Mouse (Mus musculus) CH12.LX (cell line): ENCODE measurements around the gene Ezh1. TPM values are rescaled to one million over a fixed set of nuclear protein-coding genes. Genes with fewer than 3 reads are reported as not detected.

Source experiments
- DNase-seq: peaks from one replicate; pipeline ENCODE4 v3.0.0-alpha.2; 2013; ENCODE audit errors: extremely low read depth
- H3K27ac ChIP-seq: 2 replicates; pipeline ENCODE4 v1.5.1; 2012; ENCODE audit warnings: low read depth, mild to moderate bottlenecking, control low read depth, moderate library complexity; ENCODE audit not compliant: insufficient read depth
- H3K27me3 ChIP-seq: replicated peaks from 2 replicates; pipeline ENCODE3; 2012; ENCODE audit warnings: inconsistent platforms
- H3K36me3 ChIP-seq, 2 experiments: replicated peaks in 1 of 2; 2 replicates each; pipeline versions ENCODE3 to v1.6.1; 2012; ENCODE audit warnings: inconsistent platforms in 1 of 2, low read length in 1 of 2, mild to moderate bottlenecking in 1 of 2, mixed read lengths in 1 of 2, moderate library complexity in 1 of 2; ENCODE audit not compliant: control insufficient read depth in 1 of 2, insufficient read depth in 1 of 2
- H3K4me1 ChIP-seq, 2 experiments: 2 replicates each; pipeline ENCODE4 v1.6.1; 2012; ENCODE audit warnings: inconsistent platforms in 1 of 2, moderate library complexity in 1 of 2; ENCODE audit not compliant: insufficient read depth in 2 of 2, control insufficient read depth in 1 of 2
- H3K4me2 ChIP-seq: 2 replicates; pipeline ENCODE4 v1.6.1; 2012; ENCODE audit warnings: low read depth, mild to moderate bottlenecking, control low read depth; ENCODE audit not compliant: poor library complexity, insufficient read depth, severe bottlenecking
- H3K4me3 ChIP-seq, 3 experiments: fragments of 150-350 bp in 1 of 3; sonication (generic) in 1 of 3; replicated peaks in 1 of 3; 2 replicates each; pipeline versions ENCODE3 to v1.5.1; 2011 to 2012; ENCODE audit warnings: low read depth in 2 of 3, low read length in 2 of 3, mild to moderate bottlenecking in 2 of 3, moderate library complexity in 2 of 3, control low read depth in 1 of 3, improper control_type of control experiment in 1 of 3, inconsistent platforms in 1 of 3, mixed read lengths in 1 of 3; ENCODE audit not compliant: poor library complexity in 1 of 3
- H3K79me2 ChIP-seq: replicated peaks from 2 replicates; pipeline ENCODE4 v1.6.1; 2012; ENCODE audit warnings: mild to moderate bottlenecking, moderate library complexity; ENCODE audit not compliant: control insufficient read depth, poor library complexity, insufficient read depth, severe bottlenecking; ENCODE audit errors: extremely low read depth
- H3K9ac ChIP-seq: 2 replicates; pipeline ENCODE4 v1.6.1; 2012; ENCODE audit warnings: low read depth, mild to moderate bottlenecking, control low read depth, moderate library complexity; ENCODE audit not compliant: insufficient read depth
- H3K9me3 ChIP-seq: replicated peaks from 2 replicates; pipeline ENCODE3; 2012; ENCODE audit warnings: low read length, inconsistent platforms, mixed read lengths
- BHLHE40 ChIP-seq: IDR thresholded peaks from 2 replicates; pipeline ENCODE4 v1.6.1; 2011; ENCODE audit warnings: mild to moderate bottlenecking, low read depth, low read length, improper control_type of control experiment
- CHD2 ChIP-seq: IDR thresholded peaks from 2 replicates; pipeline ENCODE4 v1.6.1; 2011; ENCODE audit warnings: low read length, improper control_type of control experiment
- CTCF ChIP-seq, 2 experiments: IDR thresholded peaks in 1 of 2; conservative IDR thresholded peaks in 1 of 2; 2 replicates each; pipeline ENCODE4 v1.5.1; 2011 to 2012; ENCODE audit warnings: low read depth in 2 of 2, low read length in 2 of 2, improper control_type of control experiment in 1 of 2, inconsistent platforms in 1 of 2, mild to moderate bottlenecking in 1 of 2, moderate library complexity in 1 of 2
- E2F4 ChIP-seq: IDR thresholded peaks from 2 replicates; pipeline ENCODE4 v1.6.1; 2011; ENCODE audit warnings: low read depth, low read length, improper control_type of control experiment; ENCODE audit not compliant: insufficient replicate concordance
- EP300 ChIP-seq: IDR thresholded peaks from 2 replicates; pipeline ENCODE4 v1.6.1; 2011; ENCODE audit warnings: low read length, improper control_type of control experiment
- GABPA ChIP-seq: IDR thresholded peaks from 2 replicates; pipeline ENCODE4 v1.6.1; 2012; ENCODE audit warnings: low read depth, low read length, improper control_type of control experiment, inconsistent platforms; ENCODE audit not compliant: insufficient replicate concordance
- KAT2A ChIP-seq: IDR thresholded peaks from 2 replicates; pipeline ENCODE4 v1.6.1; 2012; ENCODE audit warnings: low read length, improper control_type of control experiment, inconsistent platforms; ENCODE audit not compliant: insufficient replicate concordance
- MEF2A ChIP-seq: IDR thresholded peaks from 2 replicates; pipeline ENCODE4 v1.6.1; 2014; ENCODE audit warnings: low read depth, mild to moderate bottlenecking, inconsistent platforms, low read length, improper control_type of control experiment, borderline replicate concordance
- MXI1 ChIP-seq: IDR thresholded peaks from 2 replicates; pipeline ENCODE4 v1.6.1; 2011; ENCODE audit warnings: mild to moderate bottlenecking, low read depth, low read length, improper control_type of control experiment
- POLR2AphosphoS2 ChIP-seq: IDR thresholded peaks from 2 replicates; pipeline ENCODE4 v1.6.1; 2011; ENCODE audit warnings: low read depth, low read length, improper control_type of control experiment
- SMC3 ChIP-seq: IDR thresholded peaks from 2 replicates; pipeline ENCODE4 v1.6.1; 2011; ENCODE audit warnings: low read depth, low read length, improper control_type of control experiment
- USF2 ChIP-seq: conservative IDR thresholded peaks from 2 replicates; pipeline ENCODE4 v1.6.1; 2011; ENCODE audit warnings: low read depth, low read length, improper control_type of control experiment
- ZKSCAN1 ChIP-seq: IDR thresholded peaks from 2 replicates; pipeline ENCODE4 v1.6.1; 2012; ENCODE audit warnings: low read depth, inconsistent platforms, low read length, improper control_type of control experiment, borderline replicate concordance
- ZNF384 ChIP-seq: IDR thresholded peaks from 2 replicates; pipeline ENCODE4 v1.6.1; 2012; ENCODE audit warnings: low read depth, low read length, improper control_type of control experiment, inconsistent platforms
- dilution Hi-C: fragments of 300-500 bp; cut with MboI; formaldehyde crosslinking; loops from 2 replicates; pipeline ENCODE4 v1.14.3; 2020; ENCODE audit warnings: low sequenced_read_pairs; ENCODE audit not compliant: extremely low pct_unique_long_range_greater_than_20kb, extremely low pct_ligation_motif_present
- in situ Hi-C: fragments of 300-500 bp; cut with MboI; formaldehyde crosslinking; loops from 3 replicates; pipeline ENCODE4 v1.14.3; 2019; ENCODE audit warnings: low sequenced_read_pairs, low pct_ligation_motif_present, low pct_unique_long_range_greater_than_20kb, mixed read lengths
- polyA plus RNA-seq: library from polyadenylated mRNA; unstranded; fragments of >175 nt; gene quantifications from 2 replicates; pipeline ENCODE4 v1.2.1, GENCODE M21; 2012; ENCODE audit warnings: low read depth; ENCODE audit not compliant: insufficient read length
- total RNA-seq, 2 experiments: library from RNA; depleted of rRNA; stranded (reverse); fragments of 300-350 nt in 1 of 2; fragments of >200 nt in 1 of 2; gene quantifications; 2 replicates each; pipeline ENCODE4 v1.2.3; 2012 to 2014

Gene Ezh1
- total and polyA plus RNA-seq, 3 experiments, result 8.7 to 15.3 (median 12.1) TPM

DNA sequence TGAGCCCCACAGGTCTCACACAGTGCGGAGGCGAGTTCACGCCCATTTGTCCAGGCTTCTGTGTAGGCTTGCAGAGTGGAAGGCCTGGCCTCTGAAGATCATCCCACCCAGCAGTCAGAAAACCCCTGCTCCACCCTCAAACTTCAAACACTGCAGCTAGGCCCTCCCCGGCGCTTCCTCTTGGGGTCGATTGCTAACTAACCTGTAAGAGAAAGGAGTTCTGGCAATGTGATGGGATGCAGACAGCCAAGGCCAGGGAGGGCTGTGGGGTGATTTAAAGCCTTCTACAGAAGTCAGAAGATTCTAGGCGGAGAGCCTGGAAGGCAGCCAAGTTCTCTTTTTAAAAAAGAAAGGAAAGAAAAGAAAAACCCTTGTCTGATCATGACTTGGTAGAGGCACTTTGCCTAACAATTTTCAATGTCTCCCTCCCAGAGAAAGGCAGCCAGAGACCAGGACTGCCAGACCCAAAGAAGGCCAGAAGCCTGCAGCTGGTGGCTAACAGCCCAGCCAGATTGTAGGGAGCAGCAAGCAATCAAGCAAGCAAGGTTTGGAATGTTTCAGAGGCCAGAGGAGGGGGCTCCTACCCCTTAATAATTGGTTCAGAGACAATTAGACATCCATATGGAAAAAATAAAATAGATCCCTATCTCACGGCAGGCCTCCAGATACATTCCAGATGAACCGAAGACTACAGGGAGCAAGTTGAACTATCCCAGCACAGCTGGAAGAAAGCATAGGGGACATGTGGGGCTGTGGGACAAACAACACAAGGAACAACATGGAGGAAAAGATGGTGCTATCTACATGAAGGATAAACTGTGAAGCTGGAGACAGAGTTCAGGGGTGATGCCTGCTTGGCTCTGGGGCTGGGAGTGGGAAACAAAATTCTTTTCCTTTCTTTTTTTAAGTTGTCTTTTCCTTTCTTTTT, 76.8 kb downstream of the Ezh1 start:
- no peak for DNase-seq
- Histone ChIP-seq H3K36me3 (no peaks in the 10 kb centered on the region), H3K9me3 (no peaks in the 10 kb centered on the region), H3K4me1 (peaks cover 12 to 30% of the 10 kb centered on the region in 2 experiments), H3K27me3 (no peaks in the 10 kb centered on the region), H3K27ac (no peak overlapping the region), H3K4me2 (no peak overlapping the region), H3K4me3 (no peak overlapping the region), H3K9ac (no peak overlapping the region), H3K79me2 (no peaks in the 10 kb centered on the region)
- no peak for TF ChIP-seq SMC3
- TF ChIP-seq KAT2A, result no peak
- no peak for TF ChIP-seq CTCF (conservative IDR thresholded peaks at IDR 0.05 in 1 of 2, IDR thresholded peaks at IDR 0.05 in 1 of 2; ENCODE audit: low read depth in 2 of 2, low read length in 2 of 2)
- no peak for TF ChIP-seq MXI1
- TF ChIP-seq ZNF384, result no peak
- TF ChIP-seq CHD2, result no peak
- no peak for TF ChIP-seq POLR2AphosphoS2
- TF ChIP-seq EP300, result no peak
- TF ChIP-seq E2F4, result no peak
- TF ChIP-seq MEF2A, result no peak
- TF ChIP-seq BHLHE40, result no peak
- TF ChIP-seq GABPA, result no peak
- in situ Hi-C loops, result no loop called here
- dilution Hi-C loops, result no loop called here

DNA sequence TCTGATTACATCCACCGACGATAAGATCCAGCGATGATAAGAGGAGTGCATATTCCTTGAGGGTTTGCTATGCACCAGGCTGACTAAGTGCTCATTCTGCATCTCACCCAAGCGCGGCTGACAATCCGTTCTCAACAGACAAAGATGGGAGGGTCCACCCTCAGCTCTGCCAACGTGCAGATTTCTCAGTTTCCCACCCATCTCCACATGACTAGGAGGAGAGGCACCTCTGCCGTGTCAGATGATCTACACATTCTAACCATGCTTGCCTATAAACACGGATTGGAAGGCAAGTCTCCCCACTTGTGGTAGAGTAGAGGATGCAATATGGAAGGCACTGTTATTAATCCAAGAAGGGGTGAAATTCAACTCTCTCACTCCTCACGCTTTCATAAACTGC, 77.5 kb downstream of the Ezh1 start:
- Histone ChIP-seq H3K4me1 (peaks cover 12 to 33% of the 10 kb centered on the region in 2 experiments), H3K4me2 (no peak overlapping the region), H3K79me2 (no peaks in the 10 kb centered on the region), H3K27ac (no peak overlapping the region), H3K4me3 (no peak overlapping the region), H3K9ac (no peak overlapping the region), H3K9me3 (no peaks in the 10 kb centered on the region), H3K36me3 (no peaks in the 10 kb centered on the region), H3K27me3 (no peaks in the 10 kb centered on the region)
- in situ Hi-C loops (no loop called here), dilution Hi-C loops (no loop called here)
- no peak for TF ChIP-seq USF2
- TF ChIP-seq ZKSCAN1, result no peak
- no peak for TF ChIP-seq MXI1
- DNase-seq, result no peak
